Mouse (Mus musculus) MEL (cell line): ENCODE data around the gene Nfatc2ip. TPM values are rescaled to one million over a fixed set of nuclear protein-coding genes. Genes with fewer than 3 reads are reported as not detected.

Experiments used
- DNase-seq: peaks from one replicate; pipeline ENCODE4 v3.0.0; 2011; ENCODE audit warnings: low read depth, low spot score
- H3K27ac ChIP-seq: 2 replicates; pipeline ENCODE4 v1.5.1; 2012; ENCODE audit warnings: low read depth, mild to moderate bottlenecking, control low read depth, low read length, moderate library complexity; ENCODE audit not compliant: control insufficient read depth
- H3K27me3 ChIP-seq, 2 experiments: fragments of 150-350 bp in 1 of 2; sonication (generic) in 1 of 2; 2 replicates each; pipeline ENCODE4 v1.6.1; 2012; ENCODE audit warnings: low read length in 2 of 2, mild to moderate bottlenecking in 2 of 2, improper control_type of control experiment in 1 of 2, moderate library complexity in 1 of 2; ENCODE audit not compliant: insufficient read depth in 2 of 2, control insufficient read depth in 1 of 2
- H3K36me3 ChIP-seq, 2 experiments: 2 replicates each; pipeline ENCODE4 v1.6.1; 2012 to 2014; ENCODE audit warnings: low read length in 2 of 2, improper control_type of control experiment in 1 of 2, inconsistent platforms in 1 of 2, mild to moderate bottlenecking in 1 of 2; ENCODE audit not compliant: insufficient read depth in 2 of 2, control insufficient read depth in 1 of 2
- H3K4me1 ChIP-seq, 2 experiments: fragments of 150-350 bp in 1 of 2; sonication (generic) in 1 of 2; 2 replicates each; pipeline ENCODE4 v1.6.1; 2012; ENCODE audit warnings: low read length in 2 of 2, improper control_type of control experiment in 1 of 2, mild to moderate bottlenecking in 1 of 2; ENCODE audit not compliant: insufficient read depth in 2 of 2, control insufficient read depth in 1 of 2
- H3K4me3 ChIP-seq, 2 experiments: fragments of 150-350 bp in 1 of 2; sonication (generic) in 1 of 2; 2 replicates each; pipeline ENCODE4 v1.5.1; 2012; ENCODE audit warnings: low read depth in 2 of 2, low read length in 2 of 2, mild to moderate bottlenecking in 2 of 2, moderate library complexity in 2 of 2, control low read depth in 1 of 2, improper control_type of control experiment in 1 of 2; ENCODE audit not compliant: control insufficient read depth in 1 of 2, insufficient read depth in 1 of 2
- H3K79me2 ChIP-seq: 2 replicates; pipeline ENCODE4 v1.6.1; 2012; ENCODE audit warnings: mild to moderate bottlenecking, low read length, moderate library complexity; ENCODE audit not compliant: control insufficient read depth, poor library complexity, insufficient read depth
- H3K9ac ChIP-seq: 2 replicates; pipeline ENCODE4 v1.6.1; 2012; ENCODE audit warnings: low read depth, mild to moderate bottlenecking, control low read depth, low read length, moderate library complexity; ENCODE audit not compliant: control insufficient read depth, poor library complexity, severe bottlenecking
- H3K9me3 ChIP-seq: fragments of 150-350 bp; sonication (generic); replicated peaks from 2 replicates; pipeline ENCODE4 v1.6.1; 2012; ENCODE audit warnings: mild to moderate bottlenecking, low read length, improper control_type of control experiment, moderate library complexity; ENCODE audit not compliant: insufficient read depth
- BHLHE40 ChIP-seq: IDR thresholded peaks from 2 replicates; pipeline ENCODE4 v1.6.1; 2012; ENCODE audit warnings: low read depth, mild to moderate bottlenecking, inconsistent platforms, low read length, improper control_type of control experiment, borderline replicate concordance
- CHD1 ChIP-seq: IDR thresholded peaks from 2 replicates; pipeline ENCODE4 v1.6.1; 2012; ENCODE audit warnings: low read depth, mild to moderate bottlenecking, inconsistent platforms, low read length, improper control_type of control experiment
- CHD2 ChIP-seq: IDR thresholded peaks from 2 replicates; pipeline ENCODE4 v1.6.1; 2011; ENCODE audit warnings: low read length, improper control_type of control experiment
- ELF1 ChIP-seq: IDR thresholded peaks from 2 replicates; pipeline ENCODE4 v1.6.1; 2014; ENCODE audit warnings: low read depth, mild to moderate bottlenecking, inconsistent platforms, low read length, improper control_type of control experiment, moderate library complexity
- ETS1 ChIP-seq: IDR thresholded peaks from 2 replicates; pipeline ENCODE4 v1.6.1; 2012; ENCODE audit warnings: low read depth, mild to moderate bottlenecking, inconsistent platforms, low read length, improper control_type of control experiment, moderate library complexity
- GABPA ChIP-seq: IDR thresholded peaks from 2 replicates; pipeline ENCODE4 v1.6.1; 2012; ENCODE audit warnings: low read depth, mild to moderate bottlenecking, inconsistent platforms, low read length, improper control_type of control experiment, moderate library complexity
- GATA1 ChIP-seq: IDR thresholded peaks from 2 replicates; pipeline ENCODE4 v1.6.1; 2011; ENCODE audit warnings: low read depth, low read length, improper control_type of control experiment
- MXI1 ChIP-seq: IDR thresholded peaks from 2 replicates; pipeline ENCODE4 v1.6.1; 2011; ENCODE audit warnings: mild to moderate bottlenecking, low read depth, low read length, improper control_type of control experiment
- MYB ChIP-seq: IDR thresholded peaks from 2 replicates; pipeline ENCODE4 v1.6.1; 2011; ENCODE audit warnings: mild to moderate bottlenecking, low read depth, low read length, improper control_type of control experiment
- NELFE ChIP-seq: IDR thresholded peaks from 2 replicates; pipeline ENCODE4 v1.6.1; 2011; ENCODE audit warnings: low read depth, low read length, improper control_type of control experiment
- NRF1 ChIP-seq: IDR thresholded peaks from 2 replicates; pipeline ENCODE4 v1.6.1; 2014; ENCODE audit warnings: low read depth, mild to moderate bottlenecking, inconsistent platforms, low read length, improper control_type of control experiment, moderate library complexity; ENCODE audit not compliant: poor library complexity, insufficient read depth, severe bottlenecking
- POLR2A ChIP-seq, 2 experiments: IDR thresholded peaks; 2 replicates each; pipeline ENCODE4 v1.6.1; 2011 to 2012; ENCODE audit warnings: low read length in 2 of 2, mild to moderate bottlenecking in 2 of 2, control low read depth in 1 of 2, improper control_type of control experiment in 1 of 2, low read depth in 1 of 2, moderate library complexity in 1 of 2; ENCODE audit not compliant: control insufficient read depth in 1 of 2, insufficient read depth in 1 of 2, poor library complexity in 1 of 2
- SIN3A ChIP-seq: IDR thresholded peaks from 2 replicates; pipeline ENCODE4 v1.6.1; 2012; ENCODE audit warnings: low read length, improper control_type of control experiment, inconsistent platforms
- UBTF ChIP-seq: IDR thresholded peaks from 2 replicates; pipeline ENCODE4 v1.6.1; 2012; ENCODE audit warnings: low read depth, mild to moderate bottlenecking, inconsistent platforms, low read length, improper control_type of control experiment, moderate library complexity, borderline replicate concordance; ENCODE audit not compliant: insufficient read depth
- USF1 ChIP-seq: IDR thresholded peaks from 2 replicates; pipeline ENCODE4 v1.6.1; 2014; ENCODE audit warnings: low read depth, mild to moderate bottlenecking, inconsistent platforms, low read length, improper control_type of control experiment, moderate library complexity
- ZC3H11A ChIP-seq: IDR thresholded peaks from 2 replicates; pipeline ENCODE4 v1.6.1; 2012; ENCODE audit warnings: low read depth, mild to moderate bottlenecking, inconsistent platforms, low read length, improper control_type of control experiment
- ZNF384 ChIP-seq: IDR thresholded peaks from 2 replicates; pipeline ENCODE4 v1.6.1; 2012; ENCODE audit warnings: low read depth, mild to moderate bottlenecking, inconsistent platforms, low read length, improper control_type of control experiment
- polyA plus RNA-seq, 2 experiments: library from polyadenylated mRNA; stranded (reverse) in 1 of 2; unstranded in 1 of 2; fragments of >175 nt in 1 of 2; fragments of >200 nt in 1 of 2; gene quantifications; 2 replicates each; pipeline versions ENCODE4 v1.2.1 to v1.2.4; 2012; ENCODE audit warnings: low replicate concordance in 2 of 2, low read depth in 1 of 2; ENCODE audit not compliant: insufficient read length in 2 of 2, insufficient read depth in 1 of 2, missing spikeins in 1 of 2
- total RNA-seq: library from RNA; depleted of rRNA; stranded (reverse); fragments of 300-350 nt; gene quantifications from 2 replicates; pipeline ENCODE4 v1.2.3, GENCODE M21; 2012

The Nfatc2ip gene
- total and polyA plus RNA-seq, 3 experiments, result 7.9 to 13.0 TPM; not detected in 1

GRCm38 (mm10) chr7:126435801-126436200 lies 39.3 kb upstream of the Nfatc2ip start:
- no peaks in the 10 kb centered on the region for H3K36me3 ChIP-seq
- TF ChIP-seq ZC3H11A (no peak), GATA1 (no peak), USF1 (no peak), ZNF384 (no peak), CHD2 (no peak), UBTF (no peak), MYB (no peak), BHLHE40 (no peak), GABPA (no peak), MXI1 (no peak), CHD1 (no peak), ETS1 (no peak), ELF1 (no peak), SIN3A (no peak), NELFE (no peak), POLR2A (IDR thresholded peaks at IDR 0.05; ENCODE audit: control insufficient read depth in 1 of 2, insufficient read depth in 1 of 2, low read depth in 1 of 2, low read length in 2 of 2, poor library complexity in 1 of 2) (no peak), NRF1 (no peak)
- TF ChIP-seq, all 39 proteins: peak for 0
- H3K27ac ChIP-seq, result no peak overlapping the region
- no peak for DNase-seq
- H3K4me3 ChIP-seq, result no peak overlapping the region
- H3K27me3 ChIP-seq, result no peaks in the 10 kb centered on the region
- H3K4me1 ChIP-seq, result no peaks in the 10 kb centered on the region
- no peaks in the 10 kb centered on the region for H3K79me2 ChIP-seq
- no peak overlapping the region for H3K9ac ChIP-seq
- H3K9me3 ChIP-seq, result no peaks in the 10 kb centered on the region

- Histone ChIP-seq H3K27ac (no peak overlapping the region), H3K9ac (no peak overlapping the region), H3K4me3 (no peak overlapping the region), H3K27me3 (no peaks in the 10 kb centered on the region), H3K36me3 (no peaks in the 10 kb centered on the region), H3K9me3 (no peaks in the 10 kb centered on the region), H3K79me2 (no peaks in the 10 kb centered on the region), H3K4me1 (no peaks in the 10 kb centered on the region)
- DNase-seq, result no peak
- TF ChIP-seq CHD1, result no peak
Observed at GRCm38 (mm10) chr7:126434726-126435125, 38.2 kb upstream of the Nfatc2ip start.
